Mouse (Mus musculus) erythroblast, embryonic 14.5 days (primary cell): Measurements from ENCODE around the gene Pla2g4f.

ENCODE experiments used
- GATA1 ChIP-seq: IDR thresholded peaks from 2 replicates; pipeline ENCODE4 v1.6.1; 2012; ENCODE audit warnings: low read length, inconsistent platforms, mixed read lengths
- TAL1 ChIP-seq: IDR thresholded peaks from 3 replicates; pipeline ENCODE4 v1.6.1; 2012; ENCODE audit warnings: low read length, inconsistent platforms, mixed read lengths

DNA sequence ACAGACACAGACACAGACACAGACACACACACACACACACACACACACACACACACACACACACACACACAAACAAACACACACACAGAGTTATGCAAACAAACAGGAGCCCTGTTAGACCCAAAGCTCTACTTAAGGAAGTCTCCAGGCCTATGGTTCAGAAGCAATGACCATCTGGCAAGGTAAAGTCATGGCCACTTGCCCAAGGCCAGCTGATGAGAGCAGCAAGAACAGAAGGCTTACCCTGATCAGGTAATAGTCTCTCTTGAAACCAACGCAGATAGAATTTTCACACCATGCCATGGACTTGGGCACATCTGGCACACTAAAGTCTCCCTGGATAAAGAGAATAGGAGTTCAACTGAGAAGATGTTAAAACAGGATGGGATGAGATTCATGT, 27.8 kb upstream of the Pla2g4f start:
- TF ChIP-seq TAL1 (no peak), GATA1 (no peak)
